Mouse (Mus musculus) embryonic fibroblast, embryonic 13.5 days (primary cell): ENCODE data around the gene Slc10a6.

Experiments
- CTCF ChIP-seq: IDR thresholded peaks from 2 replicates; pipeline ENCODE4 v1.5.1; 2011; ENCODE audit warnings: mild to moderate bottlenecking, control low read depth, low read length, moderate library complexity, borderline replicate concordance; ENCODE audit not compliant: insufficient read depth
- POLR2A ChIP-seq: IDR thresholded peaks from 2 replicates; pipeline ENCODE4 v1.6.1; 2011; ENCODE audit warnings: low read depth, mild to moderate bottlenecking, control low read depth, low read length, moderate library complexity

DNA sequence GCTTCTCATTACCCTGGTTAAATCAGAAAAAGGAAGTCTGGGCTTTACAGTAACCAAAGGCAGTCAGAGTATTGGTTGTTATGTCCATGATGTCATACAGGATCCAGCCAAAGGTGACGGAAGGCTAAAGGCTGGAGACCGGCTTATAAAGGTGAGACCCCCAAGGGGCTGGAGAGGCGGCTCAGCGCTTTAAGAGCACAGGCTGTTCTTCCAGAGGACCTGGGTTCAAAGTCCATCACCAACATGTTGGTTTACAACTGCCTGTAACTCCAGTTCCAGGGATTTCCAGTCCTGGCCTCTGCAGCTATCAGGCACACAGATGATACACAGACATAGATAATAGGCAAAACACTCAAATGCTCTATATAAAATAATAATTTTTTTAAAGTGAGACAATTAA lies 61.2 kb downstream of the Slc10a6 start:
- TF ChIP-seq CTCF (no peak), POLR2A (no peak)
